Mouse (Mus musculus) kidney, adult 2 months (tissue): ENCODE data around the gene Ntn3.

ENCODE experiments used
- CTCF ChIP-seq: fragments of 200-500 bp; conservative IDR thresholded peaks from 2 replicates; pipeline ENCODE4 v1.5.1; 2011; ENCODE audit warnings: low read depth, mild to moderate bottlenecking, control low read depth, low read length, moderate library complexity, mixed read lengths; ENCODE audit not compliant: insufficient read depth, insufficient read length
- POLR2A ChIP-seq: fragments of 200-500 bp; IDR thresholded peaks from one replicate; pipeline ENCODE4 v1.6.1; 2011; ENCODE audit warnings: low read depth, low read length, control low read depth

DNA sequence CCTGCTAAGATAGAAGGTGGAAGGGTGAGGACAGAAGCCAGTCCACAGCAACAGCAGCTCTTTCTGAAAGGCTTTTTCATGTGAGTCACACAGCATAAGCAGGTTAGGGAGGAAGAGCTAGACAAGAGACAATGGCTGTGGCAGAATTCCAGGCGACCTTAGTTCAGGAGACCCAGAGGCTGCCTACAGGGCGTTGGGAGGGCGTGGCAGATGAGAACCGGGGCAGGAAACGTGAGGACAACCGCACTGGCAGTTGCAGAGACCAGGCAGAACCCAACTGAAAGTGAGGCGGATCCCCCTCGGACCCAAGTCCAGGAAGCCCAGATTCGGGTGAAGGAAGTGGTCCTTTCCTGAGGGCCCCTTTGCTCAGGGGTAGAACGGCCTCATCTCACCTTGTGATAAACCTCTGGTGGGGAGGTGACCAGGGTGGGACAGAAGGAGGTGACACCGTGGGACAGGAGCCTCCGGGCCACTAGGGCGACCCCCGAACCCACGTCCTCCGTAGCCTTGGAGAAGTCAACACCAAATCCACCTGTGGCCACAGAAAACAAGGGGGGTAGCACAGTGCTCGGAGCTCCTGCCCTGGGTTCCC is 46.7 kb downstream of the Ntn3 start:
- TF ChIP-seq POLR2A (no peak), CTCF (no peak)
